Mouse (Mus musculus) kidney, embryonic 14.5 days (tissue): ENCODE data around the gene Adamts12. TPM values are rescaled to one million over a fixed set of nuclear protein-coding genes. Genes with fewer than 3 reads are reported as not detected.

Experiments used
- ATAC-seq: fragments of 200-750 bp; cut with Nextera tagmentation; 2 replicates; pipeline ENCODE4 v1.8.0; 2017; ENCODE audit warnings: moderate number of reproducible peaks, mild to moderate bottlenecking, moderate TSS enrichment, moderate library complexity; ENCODE audit not compliant: low FRiP score, low TSS enrichment
- H3K27ac ChIP-seq: fragments of 300-500 bp; sonication (generic); 2 replicates; pipeline ENCODE4 v1.5.1; 2014; ENCODE audit warnings: low read depth, mild to moderate bottlenecking, low read length, moderate library complexity, mixed read lengths
- H3K27me3 ChIP-seq: fragments of 300-500 bp; sonication (generic); 2 replicates; pipeline ENCODE4 v1.6.1; 2014; ENCODE audit warnings: mild to moderate bottlenecking, low read length; ENCODE audit not compliant: control insufficient read depth, insufficient read depth
- H3K36me3 ChIP-seq: fragments of 300-500 bp; sonication (generic); 2 replicates; pipeline ENCODE4 v1.6.1; 2014; ENCODE audit warnings: low read length, mixed read lengths; ENCODE audit not compliant: control insufficient read depth, insufficient read depth
- H3K4me1 ChIP-seq: fragments of 300-500 bp; sonication (generic); 2 replicates; pipeline ENCODE4 v1.6.1; 2014; ENCODE audit warnings: low read length, mixed read lengths; ENCODE audit not compliant: control insufficient read depth, insufficient read depth
- H3K4me2 ChIP-seq: fragments of 300-500 bp; sonication (generic); replicated peaks from 2 replicates; pipeline ENCODE4 v1.6.1; 2014; ENCODE audit warnings: low read depth, mild to moderate bottlenecking, low read length
- H3K4me3 ChIP-seq: fragments of 300-500 bp; sonication (generic); 2 replicates; pipeline ENCODE4 v1.5.1; 2014; ENCODE audit warnings: mild to moderate bottlenecking, low read length
- H3K9ac ChIP-seq: fragments of 300-500 bp; sonication (generic); 2 replicates; pipeline ENCODE4 v1.6.1; 2014; ENCODE audit warnings: low read depth, mild to moderate bottlenecking, low read length, moderate library complexity
- H3K9me3 ChIP-seq: fragments of 300-500 bp; sonication (generic); 2 replicates; pipeline ENCODE4 v1.6.1; 2016; ENCODE audit warnings: low read length; ENCODE audit not compliant: control insufficient read depth
- whole genome bisulfite sequencing: fragments of 180-500 bp; shearing (Covaris S2); extraction: QIAGEN DNeasy Blood & Tissue Kit; methylation state at CpG from one replicate; pipeline ENCODE4 v1.1.7; 2014; 5-methylcytosine and 5-hydroxymethylcytosine counted together
- polyA plus RNA-seq: library from polyadenylated mRNA; unstranded; fragments of >200 nt; fragmentation: Nextera tagmentation; extraction: Ambion mirVana; gene quantifications from 2 replicates; pipeline ENCODE4 v1.2.1, GENCODE M21; 2014

Adamts12 gene
- polyA plus RNA-seq, 1 experiment from 2014 or later: 5.1 TPM

DNA sequence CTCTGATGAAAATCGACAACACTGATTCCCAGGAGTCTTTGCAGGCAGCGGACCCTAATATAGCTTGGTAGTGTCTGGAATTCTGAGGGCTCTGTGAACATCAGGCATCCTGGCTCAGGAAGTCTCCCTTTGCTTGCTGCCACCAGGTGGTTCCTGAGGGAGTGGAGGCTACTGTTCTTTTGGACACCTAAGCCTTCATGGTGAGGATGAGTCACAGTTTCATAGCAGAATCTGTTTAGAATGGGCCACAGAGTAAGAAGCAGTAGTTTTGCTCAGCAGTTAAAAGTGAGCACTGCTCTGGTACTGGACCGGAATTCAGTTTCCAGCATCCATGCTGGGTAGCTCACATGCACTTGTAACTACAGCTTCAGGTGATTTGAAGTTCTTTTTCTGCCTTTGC, 24.9 kb downstream of the Adamts12 start:
- WGBS: 94% methylated on average over 3 of the region's 3 CpGs
- H3K27ac ChIP-seq: no peak overlapping the region
- H3K9me3 ChIP-seq: no peaks in the 10 kb centered on the region
- H3K4me2 ChIP-seq: no peak overlapping the region
- ATAC-seq: no peak
- no peak overlapping the region for H3K9ac ChIP-seq
- H3K27me3 ChIP-seq: no peaks in the 10 kb centered on the region
- H3K4me1 ChIP-seq: no peaks in the 10 kb centered on the region
- no peak overlapping the region for H3K4me3 ChIP-seq
- no peaks in the 10 kb centered on the region for H3K36me3 ChIP-seq

GRCm38 (mm10) chr15:11095566-11095965, 31.0 kb downstream of the Adamts12 start:
- Histone ChIP-seq H3K9ac (no peak overlapping the region), H3K4me2 (no peak overlapping the region), H3K27ac (no peak overlapping the region), H3K4me1 (peaks cover 3% of the 10 kb centered on the region; the same call in 1 of the 2 replicates), H3K9me3 (no peaks in the 10 kb centered on the region), H3K27me3 (no peaks in the 10 kb centered on the region), H3K4me3 (no peak overlapping the region), H3K36me3 (no peaks in the 10 kb centered on the region)
- ATAC-seq: no peak
- 47% methylated on average over 3 of the region's 3 CpGs for WGBS

- no peaks in the 10 kb centered on the region for H3K9me3 ChIP-seq
- no peak overlapping the region for H3K4me2 ChIP-seq
- peaks cover 3% of the 10 kb centered on the region; the same call in 1 of the 2 replicates for H3K4me1 ChIP-seq
- no peaks in the 10 kb centered on the region for H3K27me3 ChIP-seq
- no peaks in the 10 kb centered on the region for H3K36me3 ChIP-seq
- no peak overlapping the region for H3K9ac ChIP-seq
- H3K27ac ChIP-seq: no peak overlapping the region
- ATAC-seq: peak; percentile 87
- no peak overlapping the region for H3K4me3 ChIP-seq
- WGBS: 25% methylated on average over 4 of the region's 4 CpGs
These were observed 33.5 kb downstream of the Adamts12 start for GRCm38 (mm10) chr15:11097967-11098702.

DNA sequence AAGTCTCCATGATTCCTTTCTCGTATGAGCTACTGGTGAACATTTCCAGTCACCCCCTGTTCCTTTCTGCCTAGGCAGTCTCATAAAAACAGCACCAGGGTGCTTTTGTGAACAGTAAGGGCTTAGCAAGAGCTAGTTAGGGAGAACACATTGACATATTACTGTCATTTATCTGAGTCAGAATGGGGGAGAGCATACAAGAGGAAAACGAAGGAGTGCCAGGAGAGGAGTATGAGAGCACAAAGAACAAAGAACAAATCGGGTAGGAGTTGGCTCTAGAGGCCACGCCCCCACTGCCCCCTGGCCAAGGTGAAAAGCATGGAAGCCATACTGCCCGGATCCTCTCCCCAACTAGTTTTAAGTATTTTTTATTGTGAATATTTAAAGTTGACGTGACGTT, 34.4 kb downstream of the Adamts12 start:
- Histone ChIP-seq H3K4me2 (no peak overlapping the region), H3K27ac (peak overlapping the region; percentile 67; the same call in 1 of the 2 replicates), H3K36me3 (no peaks in the 10 kb centered on the region), H3K4me3 (no peak overlapping the region), H3K4me1 (peaks cover 3% of the 10 kb centered on the region; the same call in 1 of the 2 replicates), H3K9me3 (no peaks in the 10 kb centered on the region), H3K9ac (no peak overlapping the region), H3K27me3 (no peaks in the 10 kb centered on the region)
- 44% methylated on average over 7 of the region's 7 CpGs for WGBS
- ATAC-seq: peak; percentile 35; the same call in 1 of the 2 replicates

- peaks cover 3% of the 10 kb centered on the region; the same call in 1 of the 2 replicates for H3K4me1 ChIP-seq
- no peaks in the 10 kb centered on the region for H3K27me3 ChIP-seq
- no peak for ATAC-seq
- no peak overlapping the region for H3K4me2 ChIP-seq
- no peaks in the 10 kb centered on the region for H3K9me3 ChIP-seq
- no peaks in the 10 kb centered on the region for H3K36me3 ChIP-seq
- no peak overlapping the region for H3K27ac ChIP-seq
- WGBS: 77% methylated on average over 4 of the region's 4 CpGs
- no peak overlapping the region for H3K9ac ChIP-seq
- H3K4me3 ChIP-seq: no peak overlapping the region
These were observed 36.3 kb downstream of the Adamts12 start for GRCm38 (mm10) chr15:11100917-11101316.

DNA sequence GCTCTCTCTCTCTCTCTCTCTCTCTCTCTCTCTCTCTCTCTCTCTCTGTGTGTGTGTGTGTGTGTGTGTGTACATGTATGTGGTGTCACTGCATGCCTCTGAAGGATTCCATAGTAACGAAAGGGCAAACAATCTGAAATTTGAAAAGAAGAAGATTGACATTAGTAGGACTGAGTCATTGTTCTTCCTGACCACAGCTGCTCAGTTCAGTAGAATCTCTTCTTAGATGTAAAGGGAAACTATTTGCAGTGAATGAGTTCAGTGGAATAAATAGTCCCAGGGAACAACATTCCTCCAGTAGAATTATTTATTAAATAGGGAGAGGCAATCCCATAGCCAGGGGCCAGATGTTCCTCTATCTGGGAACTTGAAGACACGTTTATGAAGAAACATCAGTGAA, 40.5 kb downstream of the Adamts12 start:
- Histone ChIP-seq H3K4me2 (no peak overlapping the region), H3K27ac (no peak overlapping the region), H3K4me3 (no peak overlapping the region), H3K9ac (no peak overlapping the region), H3K4me1 (no peaks in the 10 kb centered on the region), H3K9me3 (no peaks in the 10 kb centered on the region), H3K27me3 (no peaks in the 10 kb centered on the region), H3K36me3 (no peaks in the 10 kb centered on the region)
- 66% methylated on average over 2 of the region's 2 CpGs for WGBS
- ATAC-seq: no peak

DNA sequence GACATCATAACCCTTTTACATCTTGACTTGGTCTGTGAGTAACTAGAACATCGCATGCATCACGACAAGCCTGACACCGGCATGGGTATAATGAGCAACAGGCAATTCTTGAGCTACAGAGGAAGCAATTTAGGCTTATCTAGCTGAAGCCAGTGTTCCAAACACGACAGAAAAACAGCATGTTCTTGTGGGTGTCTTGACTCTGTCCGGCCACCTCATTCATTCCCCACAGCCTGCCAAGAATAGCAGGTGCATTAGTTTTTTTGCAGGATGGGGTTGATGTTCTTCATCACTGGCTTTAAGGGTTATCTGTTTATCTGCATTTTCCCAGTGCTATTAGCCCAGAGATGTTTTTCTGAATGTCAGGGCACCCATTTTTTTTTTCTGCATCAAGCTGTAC, 42.8 kb downstream of the Adamts12 start:
- 79% methylated on average over 5 of the region's 5 CpGs for WGBS
- no peak for ATAC-seq
- Histone ChIP-seq H3K27me3 (no peaks in the 10 kb centered on the region), H3K4me1 (no peaks in the 10 kb centered on the region), H3K36me3 (no peaks in the 10 kb centered on the region), H3K27ac (no peak overlapping the region), H3K4me2 (no peak overlapping the region), H3K4me3 (no peak overlapping the region), H3K9ac (no peak overlapping the region), H3K9me3 (no peaks in the 10 kb centered on the region)

DNA sequence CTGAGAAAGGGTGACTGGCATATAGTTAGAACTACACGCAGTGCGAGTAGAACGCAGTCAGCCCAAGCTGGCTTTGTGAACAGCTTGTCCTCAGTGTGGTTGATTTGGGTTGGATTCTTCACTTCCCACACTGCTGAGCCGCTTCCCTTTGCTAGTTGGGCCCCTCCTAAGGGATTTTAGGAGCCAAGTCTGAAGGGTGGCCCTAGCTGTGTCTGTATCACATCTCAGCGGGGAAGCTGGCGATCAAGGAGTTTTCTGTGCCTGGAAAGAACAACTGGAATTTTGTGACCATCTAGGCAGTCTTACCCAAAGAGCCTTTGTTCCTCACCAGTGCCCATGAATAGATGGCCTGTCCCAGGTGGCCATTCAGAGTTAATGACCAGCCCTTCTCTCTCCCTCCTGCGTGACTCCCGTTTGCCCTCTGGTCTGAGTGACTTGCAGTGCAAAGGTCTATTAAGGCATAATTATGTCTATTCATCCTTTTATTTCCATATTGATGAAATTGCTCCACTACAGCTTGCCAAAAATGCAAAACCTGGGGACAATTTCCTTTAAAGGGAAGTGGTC, 50.1 kb downstream of the Adamts12 start:
- Histone ChIP-seq H3K4me1 (no peaks in the 10 kb centered on the region), H3K27me3 (no peaks in the 10 kb centered on the region), H3K4me3 (no peak overlapping the region), H3K9ac (no peak overlapping the region), H3K27ac (no peak overlapping the region), H3K9me3 (no peaks in the 10 kb centered on the region), H3K4me2 (no peak overlapping the region), H3K36me3 (no peaks in the 10 kb centered on the region)
- ATAC-seq: no peak
- 63% methylated on average over 8 of the region's 8 CpGs for WGBS

DNA sequence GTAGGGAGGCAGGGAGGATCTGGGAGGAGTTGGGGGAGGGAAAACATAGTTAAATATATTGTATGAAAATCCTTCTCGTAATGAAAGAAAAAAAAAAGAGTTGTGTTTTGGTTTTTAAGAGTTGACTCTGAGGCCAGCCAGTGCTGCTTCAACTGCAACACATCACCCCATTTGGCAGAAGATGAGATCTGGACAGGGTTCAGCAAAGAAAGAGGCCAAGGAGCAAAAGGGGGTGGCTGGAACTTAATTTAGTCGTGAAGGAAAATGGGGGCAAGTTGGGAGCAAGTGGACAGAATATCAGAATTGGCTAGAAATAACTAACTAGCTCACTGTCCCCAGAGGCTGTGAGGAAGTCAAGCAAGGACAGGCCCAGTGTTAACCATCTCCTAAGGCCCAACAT, 51.7 kb downstream of the Adamts12 start:
- Histone ChIP-seq H3K36me3 (no peaks in the 10 kb centered on the region), H3K27ac (no peak overlapping the region), H3K27me3 (no peaks in the 10 kb centered on the region), H3K9me3 (no peaks in the 10 kb centered on the region), H3K4me3 (no peak overlapping the region), H3K4me1 (no peaks in the 10 kb centered on the region), H3K4me2 (no peak overlapping the region), H3K9ac (no peak overlapping the region)
- ATAC-seq: no peak
- WGBS: 49% methylated on average over 2 of the region's 2 CpGs
